Mouse (Mus musculus): ENCODE data around the gene Acad9. TPM values are rescaled to one million over a fixed set of nuclear protein-coding genes. Genes with fewer than 3 reads are reported as not detected.

The Acad9 gene
- polyA plus RNA-seq, 1 experiment = 0.29 TPM

- H3K4me1 ChIP-seq (ENCODE audit: control insufficient read depth) = peaks cover 2% of the 10 kb centered on the region
- no peaks in the 10 kb centered on the region for H3K36me3 ChIP-seq (ENCODE audit: control insufficient read depth)
- H3K27me3 ChIP-seq (ENCODE audit: control insufficient read depth) = peaks cover 9% of the 10 kb centered on the region
- H3K9me3 ChIP-seq (ENCODE audit: control insufficient read depth, low read length) = no peaks in the 10 kb centered on the region
- TF ChIP-seq GATA1 (IDR thresholded peaks at IDR 0.05; ENCODE audit: low read length) = no peak
- no peak for TF ChIP-seq TAL1 (IDR thresholded peaks at IDR 0.05; ENCODE audit: low read length)
- no peak overlapping the region for H3K4me3 ChIP-seq (replicated peaks)
Observed at GRCm38 (mm10) chr3:36060096-36060850, 5.5 kb upstream of the Acad9 start.

- TF ChIP-seq GATA1 (IDR thresholded peaks at IDR 0.05; ENCODE audit: low read length) (no peak), TAL1 (IDR thresholded peaks at IDR 0.05; ENCODE audit: low read length) (no peak)
- Histone ChIP-seq H3K4me1 (ENCODE audit: control insufficient read depth) (peaks cover 25% of the 10 kb centered on the region), H3K9me3 (ENCODE audit: control insufficient read depth, low read length) (no peaks in the 10 kb centered on the region), H3K4me3 (replicated peaks) (no peak overlapping the region), H3K27me3 (ENCODE audit: control insufficient read depth) (peaks cover 4% of the 10 kb centered on the region), H3K36me3 (ENCODE audit: control insufficient read depth) (peaks cover 6% of the 10 kb centered on the region)
Observed at GRCm38 (mm10) chr3:36064592-36065061, 1.2 kb upstream of the Acad9 start.

- Histone ChIP-seq H3K27me3 (ENCODE audit: control insufficient read depth) (peaks cover 4% of the 10 kb centered on the region), H3K4me3 (replicated peaks) (peak overlapping the region; percentile 77), H3K4me1 (ENCODE audit: control insufficient read depth) (peaks cover 25% of the 10 kb centered on the region), H3K36me3 (ENCODE audit: control insufficient read depth) (peaks cover 8% of the 10 kb centered on the region), H3K9me3 (ENCODE audit: control insufficient read depth, low read length) (no peaks in the 10 kb centered on the region)
- TF ChIP-seq GATA1 (IDR thresholded peaks at IDR 0.05; ENCODE audit: low read length) (no peak), TAL1 (IDR thresholded peaks at IDR 0.05; ENCODE audit: low read length) (no peak)
Observed at GRCm38 (mm10) chr3:36065166-36065565, 613 bp upstream of the Acad9 start.

GRCm38 (mm10) chr3:36067731-36068130 lies 2.0 kb downstream of the Acad9 start:
- peaks cover 21% of the 10 kb centered on the region for H3K36me3 ChIP-seq (ENCODE audit: control insufficient read depth)
- no peaks in the 10 kb centered on the region for H3K9me3 ChIP-seq (ENCODE audit: control insufficient read depth, low read length)
- no peak overlapping the region for H3K4me3 ChIP-seq (replicated peaks)
- TF ChIP-seq GATA1 (IDR thresholded peaks at IDR 0.05; ENCODE audit: low read length) = no peak
- no peak for TF ChIP-seq TAL1 (IDR thresholded peaks at IDR 0.05; ENCODE audit: low read length)
- no peaks in the 10 kb centered on the region; the same call in 1 of the 2 replicates for H3K27me3 ChIP-seq (ENCODE audit: control insufficient read depth)
- peaks cover 25% of the 10 kb centered on the region for H3K4me1 ChIP-seq (ENCODE audit: control insufficient read depth)

- no peak overlapping the region for H3K4me3 ChIP-seq (replicated peaks)
- no peaks in the 10 kb centered on the region for H3K27me3 ChIP-seq (ENCODE audit: control insufficient read depth)
- H3K9me3 ChIP-seq (ENCODE audit: control insufficient read depth, low read length) = no peaks in the 10 kb centered on the region
- H3K36me3 ChIP-seq (ENCODE audit: control insufficient read depth) = peaks cover 42% of the 10 kb centered on the region
- H3K4me1 ChIP-seq (ENCODE audit: control insufficient read depth) = peaks cover 21% of the 10 kb centered on the region
- TF ChIP-seq TAL1 (IDR thresholded peaks at IDR 0.05; ENCODE audit: low read length) (no peak), GATA1 (IDR thresholded peaks at IDR 0.05; ENCODE audit: low read length) (no peak)
Observed at GRCm38 (mm10) chr3:36070436-36070835, 4.7 kb downstream of the Acad9 start.

- Histone ChIP-seq H3K4me1 (ENCODE audit: control insufficient read depth) (peaks cover 17% of the 10 kb centered on the region), H3K27me3 (ENCODE audit: control insufficient read depth) (no peaks in the 10 kb centered on the region), H3K4me3 (replicated peaks) (no peak overlapping the region), H3K36me3 (ENCODE audit: control insufficient read depth) (peaks cover 48% of the 10 kb centered on the region), H3K9me3 (ENCODE audit: control insufficient read depth, low read length) (no peaks in the 10 kb centered on the region)
- TF ChIP-seq TAL1 (IDR thresholded peaks at IDR 0.05; ENCODE audit: low read length) = no peak
- TF ChIP-seq GATA1 (IDR thresholded peaks at IDR 0.05; ENCODE audit: low read length) = no peak
Observed at GRCm38 (mm10) chr3:36071047-36071446, 5.3 kb downstream of the Acad9 start.

GRCm38 (mm10) chr3:36074231-36074630 lies 8.5 kb downstream of the Acad9 start:
- Histone ChIP-seq H3K36me3 (ENCODE audit: control insufficient read depth) (peaks cover 75% of the 10 kb centered on the region), H3K4me1 (ENCODE audit: control insufficient read depth) (no peaks in the 10 kb centered on the region), H3K9me3 (ENCODE audit: control insufficient read depth, low read length) (no peaks in the 10 kb centered on the region), H3K4me3 (replicated peaks) (no peak overlapping the region), H3K27me3 (ENCODE audit: control insufficient read depth) (no peaks in the 10 kb centered on the region)
- TF ChIP-seq GATA1 (IDR thresholded peaks at IDR 0.05; ENCODE audit: low read length) (no peak), TAL1 (IDR thresholded peaks at IDR 0.05; ENCODE audit: low read length) (no peak)

- Histone ChIP-seq H3K9me3 (ENCODE audit: control insufficient read depth, low read length) (no peaks in the 10 kb centered on the region), H3K36me3 (ENCODE audit: control insufficient read depth) (peaks cover 77% of the 10 kb centered on the region), H3K4me3 (replicated peaks) (no peak overlapping the region), H3K4me1 (ENCODE audit: control insufficient read depth) (no peaks in the 10 kb centered on the region), H3K27me3 (ENCODE audit: control insufficient read depth) (no peaks in the 10 kb centered on the region)
- TF ChIP-seq TAL1 (IDR thresholded peaks at IDR 0.05; ENCODE audit: low read length) (no peak), GATA1 (IDR thresholded peaks at IDR 0.05; ENCODE audit: low read length) (no peak)
Observed at GRCm38 (mm10) chr3:36075466-36075865, 9.7 kb downstream of the Acad9 start.

GRCm38 (mm10) chr3:36077386-36077785 lies 11.6 kb downstream of the Acad9 start:
- peaks cover 87% of the 10 kb centered on the region for H3K36me3 ChIP-seq (ENCODE audit: control insufficient read depth)
- TF ChIP-seq TAL1 (IDR thresholded peaks at IDR 0.05; ENCODE audit: low read length) (no peak), GATA1 (IDR thresholded peaks at IDR 0.05; ENCODE audit: low read length) (no peak)
- no peaks in the 10 kb centered on the region for H3K27me3 ChIP-seq (ENCODE audit: control insufficient read depth)
- H3K4me1 ChIP-seq (ENCODE audit: control insufficient read depth) = no peaks in the 10 kb centered on the region
- H3K9me3 ChIP-seq (ENCODE audit: control insufficient read depth, low read length) = no peaks in the 10 kb centered on the region
- H3K4me3 ChIP-seq (replicated peaks) = no peak overlapping the region
